Mouse (Mus musculus): ENCODE measurements around the gene Ppfia1. TPM values are rescaled to one million over a fixed set of nuclear protein-coding genes. Genes with fewer than 3 reads are reported as not detected.

Gene Ppfia1
- polyA plus RNA-seq, 1 experiment from 2014 or later: 25.0 TPM

GRCm38 (mm10) chr7:144581559-144582283, 28.2 kb upstream of the Ppfia1 start:
- H3K4me2 ChIP-seq (ENCODE audit: low read length): peak overlapping the region; percentile 75
- H3K27me3 ChIP-seq (ENCODE audit: control insufficient read depth, insufficient read depth, low read length): 0 out of 2 replicates have a peak, but pooled peaks cover 4% of the 10 kb centered on the region
- H3K27ac ChIP-seq (replicated peaks in 1 of 2; ENCODE audit: control insufficient read depth in 1 of 2, insufficient read depth in 1 of 2, low read depth in 2 of 2, low read length in 2 of 2): peak overlapping the region; percentile 93 to 95
- peak overlapping the region; percentile 84 for H3K9ac ChIP-seq (ENCODE audit: low read length)
- under 1% methylated on average over 43 of the region's 43 CpGs for WGBS
- H3K36me3 ChIP-seq (ENCODE audit: control insufficient read depth, insufficient read depth, low read length): peaks cover 24% of the 10 kb centered on the region
- ATAC-seq (ENCODE audit: insufficient number of reproducible peaks, insufficient read depth, low FRiP score, low read depth): peak; percentile 88
- peaks cover 4 to 24% of the 10 kb centered on the region in 2 experiments; a peak in 3 of 4 replicates for H3K4me1 ChIP-seq (ENCODE audit: control insufficient read depth in 2 of 2, insufficient read depth in 2 of 2, low read length in 2 of 2)
- peak overlapping the region; percentile 69 to 89 for H3K4me3 ChIP-seq (ENCODE audit: control insufficient read depth in 1 of 2, insufficient read depth in 1 of 2, low read depth in 1 of 2, low read length in 2 of 2)
- no peaks in the 10 kb centered on the region for H3K9me3 ChIP-seq (ENCODE audit: control insufficient read depth, low read length)

GRCm38 (mm10) chr7:144577876-144578275, 24.3 kb upstream of the Ppfia1 start:
- H3K27ac ChIP-seq (replicated peaks in 1 of 2; ENCODE audit: control insufficient read depth in 1 of 2, insufficient read depth in 1 of 2, low read depth in 2 of 2, low read length in 2 of 2): peak overlapping the region; percentile 66 to 79
- no peak overlapping the region for H3K4me3 ChIP-seq (ENCODE audit: control insufficient read depth in 1 of 2, insufficient read depth in 1 of 2, low read depth in 1 of 2, low read length in 2 of 2)
- peaks cover 4 to 18% of the 10 kb centered on the region in 2 experiments; a peak in 3 of 4 replicates for H3K4me1 ChIP-seq (ENCODE audit: control insufficient read depth in 2 of 2, insufficient read depth in 2 of 2, low read length in 2 of 2)
- WGBS: 51% methylated on average over 5 of the region's 5 CpGs
- H3K27me3 ChIP-seq (ENCODE audit: control insufficient read depth, insufficient read depth, low read length): no peaks in the 10 kb centered on the region
- peaks cover 24% of the 10 kb centered on the region for H3K36me3 ChIP-seq (ENCODE audit: control insufficient read depth, insufficient read depth, low read length)
- peak overlapping the region; percentile 17; the same call in 1 of the 2 replicates for H3K9ac ChIP-seq (ENCODE audit: low read length)
- no peak overlapping the region for H3K4me2 ChIP-seq (ENCODE audit: low read length)
- H3K9me3 ChIP-seq (ENCODE audit: control insufficient read depth, low read length): no peaks in the 10 kb centered on the region
- ATAC-seq (ENCODE audit: insufficient number of reproducible peaks, insufficient read depth, low FRiP score, low read depth): no peak

- no peak for ATAC-seq (ENCODE audit: insufficient number of reproducible peaks, insufficient read depth, low FRiP score, low read depth)
These were observed 18.7 kb upstream of the Ppfia1 start for GRCm38 (mm10) chr7:144572234-144572633.

GRCm38 (mm10) chr7:144571598-144571997, 18.1 kb upstream of the Ppfia1 start:
- Histone ChIP-seq H3K9ac (ENCODE audit: low read length) (no peak overlapping the region), H3K27ac (replicated peaks in 1 of 2; ENCODE audit: control insufficient read depth in 1 of 2, insufficient read depth in 1 of 2, low read depth in 2 of 2, low read length in 2 of 2) (no peak overlapping the region), H3K36me3 (ENCODE audit: control insufficient read depth, insufficient read depth, low read length) (no peaks in the 10 kb centered on the region), H3K27me3 (ENCODE audit: control insufficient read depth, insufficient read depth, low read length) (no peaks in the 10 kb centered on the region), H3K9me3 (ENCODE audit: control insufficient read depth, low read length) (no peaks in the 10 kb centered on the region), H3K4me2 (ENCODE audit: low read length) (no peak overlapping the region), H3K4me1 (ENCODE audit: control insufficient read depth in 2 of 2, insufficient read depth in 2 of 2, low read length in 2 of 2) (peaks cover 4 to 8% of the 10 kb centered on the region in 2 experiments; a peak in 3 of 4 replicates), H3K4me3 (ENCODE audit: control insufficient read depth in 1 of 2, insufficient read depth in 1 of 2, low read depth in 1 of 2, low read length in 2 of 2) (no peak overlapping the region)
- ATAC-seq (ENCODE audit: insufficient number of reproducible peaks, insufficient read depth, low FRiP score, low read depth): no peak

More at GRCm38 (mm10) chr7:144572234-144572633, 18.7 kb upstream of the Ppfia1 start:
- H3K4me3 ChIP-seq (ENCODE audit: control insufficient read depth in 1 of 2, insufficient read depth in 1 of 2, low read depth in 1 of 2, low read length in 2 of 2): no peak overlapping the region
- H3K27ac ChIP-seq (replicated peaks in 1 of 2; ENCODE audit: control insufficient read depth in 1 of 2, insufficient read depth in 1 of 2, low read depth in 2 of 2, low read length in 2 of 2): no peak overlapping the region
- WGBS: 77% methylated on average over 5 of the region's 5 CpGs
- H3K4me2 ChIP-seq (ENCODE audit: low read length): no peak overlapping the region
- H3K27me3 ChIP-seq (ENCODE audit: control insufficient read depth, insufficient read depth, low read length): no peaks in the 10 kb centered on the region
- no peaks in the 10 kb centered on the region for H3K9me3 ChIP-seq (ENCODE audit: control insufficient read depth, low read length)
- no peak overlapping the region for H3K9ac ChIP-seq (ENCODE audit: low read length)
- no peaks in the 10 kb centered on the region for H3K36me3 ChIP-seq (ENCODE audit: control insufficient read depth, insufficient read depth, low read length)
- peaks cover 4 to 8% of the 10 kb centered on the region in 2 experiments; a peak in 3 of 4 replicates for H3K4me1 ChIP-seq (ENCODE audit: control insufficient read depth in 2 of 2, insufficient read depth in 2 of 2, low read length in 2 of 2)

- Histone ChIP-seq H3K27ac (replicated peaks in 1 of 2; ENCODE audit: control insufficient read depth in 1 of 2, insufficient read depth in 1 of 2, low read depth in 2 of 2, low read length in 2 of 2) (peak overlapping the region; percentile 62 to 65; a peak in 3 of 4 replicates), H3K27me3 (ENCODE audit: control insufficient read depth, insufficient read depth, low read length) (no peaks in the 10 kb centered on the region), H3K9ac (ENCODE audit: low read length) (no peak overlapping the region), H3K4me3 (ENCODE audit: control insufficient read depth in 1 of 2, insufficient read depth in 1 of 2, low read depth in 1 of 2, low read length in 2 of 2) (no peak overlapping the region), H3K9me3 (ENCODE audit: control insufficient read depth, low read length) (no peaks in the 10 kb centered on the region), H3K4me1 (ENCODE audit: control insufficient read depth in 2 of 2, insufficient read depth in 2 of 2, low read length in 2 of 2) (peaks cover 4 to 8% of the 10 kb centered on the region in 2 experiments; a peak in 3 of 4 replicates), H3K4me2 (ENCODE audit: low read length) (no peak overlapping the region), H3K36me3 (ENCODE audit: control insufficient read depth, insufficient read depth, low read length) (no peaks in the 10 kb centered on the region)
- ATAC-seq (ENCODE audit: insufficient number of reproducible peaks, insufficient read depth, low FRiP score, low read depth): peak; percentile 68; the same call in 1 of the 2 replicates
- 22% methylated on average over 7 of the region's 7 CpGs for WGBS
These were observed 15.9 kb upstream of the Ppfia1 start for GRCm38 (mm10) chr7:144569428-144569827.

GRCm38 (mm10) chr7:144568091-144568490, 14.6 kb upstream of the Ppfia1 start:
- Histone ChIP-seq H3K4me1 (ENCODE audit: control insufficient read depth in 2 of 2, insufficient read depth in 2 of 2, low read length in 2 of 2) (peaks cover 4 to 15% of the 10 kb centered on the region in 2 experiments; a peak in 3 of 4 replicates), H3K9me3 (ENCODE audit: control insufficient read depth, low read length) (no peaks in the 10 kb centered on the region), H3K9ac (ENCODE audit: low read length) (no peak overlapping the region), H3K4me2 (ENCODE audit: low read length) (no peak overlapping the region), H3K27me3 (ENCODE audit: control insufficient read depth, insufficient read depth, low read length) (no peaks in the 10 kb centered on the region), H3K36me3 (ENCODE audit: control insufficient read depth, insufficient read depth, low read length) (no peaks in the 10 kb centered on the region), H3K27ac (replicated peaks in 1 of 2; ENCODE audit: control insufficient read depth in 1 of 2, insufficient read depth in 1 of 2, low read depth in 2 of 2, low read length in 2 of 2) (no peak overlapping the region), H3K4me3 (ENCODE audit: control insufficient read depth in 1 of 2, insufficient read depth in 1 of 2, low read depth in 1 of 2, low read length in 2 of 2) (no peak overlapping the region)
- no peak for ATAC-seq (ENCODE audit: insufficient number of reproducible peaks, insufficient read depth, low FRiP score, low read depth)

GRCm38 (mm10) chr7:144566921-144567682, 13.6 kb upstream of the Ppfia1 start:
- Histone ChIP-seq H3K9me3 (ENCODE audit: control insufficient read depth, low read length) (no peaks in the 10 kb centered on the region), H3K27ac (replicated peaks in 1 of 2; ENCODE audit: control insufficient read depth in 1 of 2, insufficient read depth in 1 of 2, low read depth in 2 of 2, low read length in 2 of 2) (no peak overlapping the region), H3K27me3 (ENCODE audit: control insufficient read depth, insufficient read depth, low read length) (no peaks in the 10 kb centered on the region; the same call in 1 of the 2 replicates), H3K4me2 (ENCODE audit: low read length) (no peak overlapping the region), H3K9ac (ENCODE audit: low read length) (no peak overlapping the region), H3K4me1 (ENCODE audit: control insufficient read depth in 2 of 2, insufficient read depth in 2 of 2, low read length in 2 of 2) (peaks cover 4 to 15% of the 10 kb centered on the region in 2 experiments; a peak in 3 of 4 replicates), H3K36me3 (ENCODE audit: control insufficient read depth, insufficient read depth, low read length) (no peaks in the 10 kb centered on the region), H3K4me3 (ENCODE audit: control insufficient read depth in 1 of 2, insufficient read depth in 1 of 2, low read depth in 1 of 2, low read length in 2 of 2) (no peak overlapping the region)
- ATAC-seq (ENCODE audit: insufficient number of reproducible peaks, insufficient read depth, low FRiP score, low read depth): no peak
- 74% methylated on average over 3 of the region's 3 CpGs for WGBS

All from heart, embryonic 14.5 days (tissue).